Mouse (Mus musculus) kidney, adult 2 months (tissue): Measurements from ENCODE around the gene Itih5. TPM values are rescaled to one million over a fixed set of nuclear protein-coding genes. Genes with fewer than 3 reads are reported as not detected.

Experiments used
- DNase-seq: peaks from one replicate; pipeline ENCODE4 v3.0.0; 2021
- H3K27ac ChIP-seq: fragments of 200-500 bp; 2 replicates; pipeline ENCODE4 v1.5.1; 2012; ENCODE audit warnings: low read depth, low read length, control low read depth, inconsistent platforms; ENCODE audit not compliant: insufficient read depth
- H3K27me3 ChIP-seq: fragments of 200-500 bp; replicated peaks from 2 replicates; pipeline ENCODE4 v1.6.1; 2012; ENCODE audit warnings: mild to moderate bottlenecking, moderate library complexity, low read length, inconsistent platforms; ENCODE audit not compliant: control insufficient read depth, insufficient read depth
- H3K36me3 ChIP-seq: fragments of 200-500 bp; 2 replicates; pipeline ENCODE4 v1.6.1; 2012; ENCODE audit warnings: mild to moderate bottlenecking, moderate library complexity, low read length, inconsistent platforms; ENCODE audit not compliant: control insufficient read depth, insufficient read depth
- H3K4me1 ChIP-seq: fragments of 200-500 bp; 2 replicates; pipeline ENCODE4 v1.6.1; 2011; ENCODE audit warnings: low read length; ENCODE audit not compliant: control insufficient read depth, insufficient read depth
- H3K4me3 ChIP-seq: fragments of 200-500 bp; 2 replicates; pipeline ENCODE4 v1.5.1; 2011; ENCODE audit warnings: mild to moderate bottlenecking, low read depth, low read length, control low read depth; ENCODE audit not compliant: insufficient read depth
- CTCF ChIP-seq: fragments of 200-500 bp; conservative IDR thresholded peaks from 2 replicates; pipeline ENCODE4 v1.5.1; 2011; ENCODE audit warnings: low read depth, mild to moderate bottlenecking, control low read depth, low read length, moderate library complexity, mixed read lengths; ENCODE audit not compliant: insufficient read depth, insufficient read length
- POLR2A ChIP-seq: fragments of 200-500 bp; IDR thresholded peaks from one replicate; pipeline ENCODE4 v1.6.1; 2011; ENCODE audit warnings: low read depth, low read length, control low read depth
- WGBS: fragments of 180-500 bp; shearing (Covaris S2); methylation state at CpG from one replicate; pipeline ENCODE4 v1.1.7; 2018; 5-methylcytosine and 5-hydroxymethylcytosine counted together
- polyA plus RNA-seq: library from polyadenylated mRNA; depleted of rRNA; stranded (reverse); fragments of >200 nt; gene quantifications from 2 replicates; pipeline ENCODE4 v1.2.3, GENCODE M21; 2012

Gene Itih5
- polyA plus RNA-seq, 1 experiment, result 14.1 TPM

GRCm38 (mm10) chr2:10258312-10258711 lies 104.9 kb downstream of the Itih5 start:
- Histone ChIP-seq H3K4me3 (no peak overlapping the region), H3K4me1 (peaks cover 3% of the 10 kb centered on the region; the same call in 1 of the 2 replicates), H3K27ac (no peak overlapping the region), H3K36me3 (no peaks in the 10 kb centered on the region), H3K27me3 (no peaks in the 10 kb centered on the region)
- TF ChIP-seq POLR2A (no peak), CTCF (no peak)
- 58% methylated on average over 5 of the region's 5 CpGs for WGBS
- no peak for DNase-seq

- H3K27me3 ChIP-seq, result no peaks in the 10 kb centered on the region
- H3K27ac ChIP-seq, result no peak overlapping the region
- DNase-seq, result no peak
- TF ChIP-seq CTCF, result no peak
- TF ChIP-seq POLR2A, result no peak
- 71% methylated on average over 5 of the region's 5 CpGs for WGBS
- no peak overlapping the region for H3K4me3 ChIP-seq
- H3K4me1 ChIP-seq, result peaks cover 3% of the 10 kb centered on the region; the same call in 1 of the 2 replicates
- no peaks in the 10 kb centered on the region for H3K36me3 ChIP-seq
These were observed 106.7 kb downstream of the Itih5 start for GRCm38 (mm10) chr2:10260109-10260508.

- Histone ChIP-seq H3K27me3 (no peaks in the 10 kb centered on the region), H3K27ac (no peak overlapping the region), H3K36me3 (no peaks in the 10 kb centered on the region), H3K4me3 (no peak overlapping the region), H3K4me1 (peaks cover 3% of the 10 kb centered on the region; the same call in 1 of the 2 replicates)
- TF ChIP-seq POLR2A (no peak), CTCF (no peak)
- no peak for DNase-seq
- 59% methylated on average over 5 of the region's 5 CpGs for WGBS
These were observed 108.0 kb downstream of the Itih5 start for GRCm38 (mm10) chr2:10261337-10261736.

- 40% methylated on average over 5 of the region's 5 CpGs for WGBS
- Histone ChIP-seq H3K4me3 (no peak overlapping the region), H3K27ac (no peak overlapping the region), H3K36me3 (no peaks in the 10 kb centered on the region), H3K27me3 (no peaks in the 10 kb centered on the region), H3K4me1 (peaks cover 3% of the 10 kb centered on the region; the same call in 1 of the 2 replicates)
- TF ChIP-seq CTCF (no peak), POLR2A (no peak)
- peak; percentile 58 for DNase-seq
These were observed 109.4 kb downstream of the Itih5 start for GRCm38 (mm10) chr2:10262722-10263121.

GRCm38 (mm10) chr2:10263909-10264489 lies 110.6 kb downstream of the Itih5 start:
- Histone ChIP-seq H3K27ac (no peak overlapping the region), H3K27me3 (no peaks in the 10 kb centered on the region), H3K4me3 (no peak overlapping the region), H3K36me3 (no peaks in the 10 kb centered on the region), H3K4me1 (peaks cover 3% of the 10 kb centered on the region; the same call in 1 of the 2 replicates)
- TF ChIP-seq POLR2A (no peak), CTCF (no peak)
- no peak for DNase-seq
- 23% methylated on average over 7 of the region's 7 CpGs for WGBS

GRCm38 (mm10) chr2:10265881-10266280 lies 112.5 kb downstream of the Itih5 start:
- TF ChIP-seq POLR2A, result no peak
- TF ChIP-seq CTCF, result no peak
- Histone ChIP-seq H3K27me3 (no peaks in the 10 kb centered on the region), H3K4me3 (no peak overlapping the region), H3K36me3 (no peaks in the 10 kb centered on the region), H3K27ac (no peak overlapping the region), H3K4me1 (peaks cover 3% of the 10 kb centered on the region; the same call in 1 of the 2 replicates)
- no peak for DNase-seq
- 73% methylated on average over 5 of the region's 5 CpGs for WGBS

- DNase-seq, result peak; percentile 76
- Histone ChIP-seq H3K4me1 (peaks cover 6% of the 10 kb centered on the region; the same call in 1 of the 2 replicates), H3K36me3 (no peaks in the 10 kb centered on the region), H3K27ac (peak overlapping the region; percentile 39; the same call in 1 of the 2 replicates), H3K27me3 (no peaks in the 10 kb centered on the region), H3K4me3 (no peak overlapping the region)
- 63% methylated on average over 9 of the region's 9 CpGs for WGBS
- TF ChIP-seq CTCF, result no peak
- TF ChIP-seq POLR2A, result no peak
These were observed 119.3 kb downstream of the Itih5 start for GRCm38 (mm10) chr2:10272604-10273115.
